Comparison of ENCODE assay signal across 25 mouse cellular contexts in genomic region chr9:98791709-98792108, GRCm38 (mm10). TPM values are rescaled to one million over a fixed set of nuclear protein-coding genes. Genes with fewer than 3 reads are reported as not detected.
DNase-seq lines count a peak whose midpoint lies in the region; ATAC-seq and TF ChIP-seq lines count a peak whose summit lies in the region.
"Had no signal": no experiment of that assay in that cellular context is flagged by ENCODE, and none has a peak within 500 bp of the region (broad histone marks: within the 10 kb centered on the region; RNA-seq: fewer than 3 reads in every experiment).

No protein-coding gene starts in this region.

- H3K27ac ChIP-seq in midbrain, embryonic 11.5 days (ENCODE audit: low read depth, low read length) = no peak overlapping the region; the same call in 1 of the 2 replicates
- no peak overlapping the region for H3K27ac ChIP-seq in midbrain, postnatal 0 days (ENCODE audit: low read depth, low read length)
- peak overlapping the region; percentile 46; the same call in 1 of the 2 replicates for H3K27ac ChIP-seq in midbrain, embryonic 12.5 days (replicated peaks)
- peak overlapping the region; percentile 9 for H3K27ac ChIP-seq in midbrain, embryonic 14.5 days (replicated peaks; ENCODE audit: low read depth, low read length)
- H3K27ac ChIP-seq in forebrain, embryonic 16.5 days (ENCODE audit: low read length) = no peak overlapping the region
- H3K27ac ChIP-seq: embryonic facial prominence, embryonic 10.5 days; embryonic facial prominence, embryonic 12.5 days; forebrain, embryonic 13.5 days; forebrain, embryonic 15.5 days had no signal

- no peak for TF ChIP-seq CTCF in midbrain, postnatal 0 days (IDR thresholded peaks at IDR 0.05)

- H3K9me3 ChIP-seq in midbrain, embryonic 11.5 days (ENCODE audit: control insufficient read depth, low read length) = no peaks in the 10 kb centered on the region
- 0 out of 2 replicates have a peak, but pooled peaks cover 3% of the 10 kb centered on the region for H3K9me3 ChIP-seq in midbrain, postnatal 0 days (ENCODE audit: low read length)
- no peaks in the 10 kb centered on the region for H3K9me3 ChIP-seq in midbrain, embryonic 12.5 days
- peaks cover 7% of the 10 kb centered on the region; the same call in 1 of the 2 replicates for H3K9me3 ChIP-seq in midbrain, embryonic 14.5 days (ENCODE audit: control insufficient read depth, low read length)
- peaks cover 2% of the 10 kb centered on the region; the same call in 1 of the 2 replicates for H3K9me3 ChIP-seq in forebrain, embryonic 16.5 days (ENCODE audit: control insufficient read depth, low read length)
- H3K9me3 ChIP-seq: embryonic facial prominence, embryonic 10.5 days; embryonic facial prominence, embryonic 12.5 days; forebrain, embryonic 13.5 days; forebrain, embryonic 15.5 days had no signal

- H3K36me3 ChIP-seq in midbrain, embryonic 11.5 days (ENCODE audit: control insufficient read depth, insufficient read depth, low read length) = no peaks in the 10 kb centered on the region
- H3K36me3 ChIP-seq in midbrain, postnatal 0 days (ENCODE audit: insufficient read depth, low read length) = no peaks in the 10 kb centered on the region
- H3K36me3 ChIP-seq in midbrain, embryonic 12.5 days = no peaks in the 10 kb centered on the region
- H3K36me3 ChIP-seq in midbrain, embryonic 14.5 days (ENCODE audit: control insufficient read depth, insufficient read depth, low read length) = no peaks in the 10 kb centered on the region
- H3K36me3 ChIP-seq in forebrain, embryonic 16.5 days (ENCODE audit: control insufficient read depth, insufficient read depth) = no peaks in the 10 kb centered on the region
- H3K36me3 ChIP-seq: embryonic facial prominence, embryonic 10.5 days; embryonic facial prominence, embryonic 12.5 days; forebrain, embryonic 15.5 days had no signal

- H3K27me3 ChIP-seq in midbrain, embryonic 11.5 days (ENCODE audit: control insufficient read depth, insufficient read depth, low read length) = no peaks in the 10 kb centered on the region
- H3K27me3 ChIP-seq in midbrain, postnatal 0 days (ENCODE audit: insufficient read depth, low read length) = no peaks in the 10 kb centered on the region
- peaks cover 3% of the 10 kb centered on the region; the same call in 1 of the 2 replicates for H3K27me3 ChIP-seq in midbrain, embryonic 12.5 days
- no peaks in the 10 kb centered on the region for H3K27me3 ChIP-seq in midbrain, embryonic 14.5 days (ENCODE audit: control insufficient read depth, insufficient read depth, low read length)
- no peaks in the 10 kb centered on the region for H3K27me3 ChIP-seq in forebrain, embryonic 16.5 days (replicated peaks; ENCODE audit: control insufficient read depth, insufficient read depth, low read length)
- H3K27me3 ChIP-seq: embryonic facial prominence, embryonic 12.5 days; forebrain, embryonic 13.5 days; forebrain, embryonic 15.5 days had no signal

- 27% methylated on average over 4 of the region's 4 CpGs for WGBS in midbrain, embryonic 11.5 days
- WGBS in midbrain, postnatal 0 days = 30% methylated on average over 4 of the region's 4 CpGs
- WGBS in midbrain, embryonic 12.5 days = 32% methylated on average over 4 of the region's 4 CpGs
- 27% methylated on average over 4 of the region's 4 CpGs for WGBS in midbrain, embryonic 14.5 days
- 52% methylated on average over 4 of the region's 4 CpGs for WGBS in forebrain, embryonic 16.5 days

- H3K4me1 ChIP-seq in midbrain, embryonic 11.5 days (ENCODE audit: control insufficient read depth, insufficient read depth, low read length) = peaks cover 9% of the 10 kb centered on the region; the same call in 1 of the 2 replicates
- H3K4me1 ChIP-seq in midbrain, postnatal 0 days (ENCODE audit: insufficient read depth, low read length) = no peaks in the 10 kb centered on the region
- peaks cover 9% of the 10 kb centered on the region; the same call in 1 of the 2 replicates for H3K4me1 ChIP-seq in midbrain, embryonic 12.5 days
- 0 out of 2 replicates have a peak, but pooled peaks cover 3% of the 10 kb centered on the region for H3K4me1 ChIP-seq in midbrain, embryonic 14.5 days (ENCODE audit: control insufficient read depth, insufficient read depth, low read length)
- no peaks in the 10 kb centered on the region for H3K4me1 ChIP-seq in forebrain, embryonic 16.5 days (replicated peaks; ENCODE audit: control insufficient read depth, insufficient read depth, low read length)
- H3K4me1 ChIP-seq: embryonic facial prominence, embryonic 10.5 days; embryonic facial prominence, embryonic 12.5 days; forebrain, embryonic 13.5 days; forebrain, embryonic 15.5 days had no signal

- H3K4me2 ChIP-seq in midbrain, embryonic 11.5 days = no peak overlapping the region
- no peak overlapping the region for H3K4me2 ChIP-seq in midbrain, postnatal 0 days (ENCODE audit: low read depth, low read length, poor library complexity, severe bottlenecking)
- no peak overlapping the region for H3K4me2 ChIP-seq in midbrain, embryonic 12.5 days (replicated peaks)
- no peak overlapping the region for H3K4me2 ChIP-seq in midbrain, embryonic 14.5 days (ENCODE audit: low read length)
- H3K4me2 ChIP-seq in forebrain, embryonic 16.5 days (ENCODE audit: low read length) = no peak overlapping the region
- H3K4me2 ChIP-seq: embryonic facial prominence, embryonic 12.5 days; forebrain, embryonic 13.5 days; forebrain, embryonic 15.5 days had no signal

- ATAC-seq in midbrain, embryonic 11.5 days (ENCODE audit: low FRiP score) = peak; percentile 76
- ATAC-seq in midbrain, postnatal 0 days (ENCODE audit: low FRiP score) = no peak
- peak; percentile 87 for ATAC-seq in midbrain, embryonic 12.5 days (ENCODE audit: low FRiP score, low read depth)
- peak; percentile 60; the same call in 1 of the 2 replicates for ATAC-seq in midbrain, embryonic 14.5 days (ENCODE audit: low FRiP score, low TSS enrichment)
- no peak for ATAC-seq in forebrain, embryonic 16.5 days
- ATAC-seq: forebrain, embryonic 13.5 days; forebrain, embryonic 15.5 days had no signal

- H3K4me3 ChIP-seq in midbrain, embryonic 11.5 days (ENCODE audit: low read depth, low read length) = no peak overlapping the region
- H3K4me3 ChIP-seq in midbrain, postnatal 0 days (ENCODE audit: low read depth, low read length) = no peak overlapping the region
- no peak overlapping the region for H3K4me3 ChIP-seq in midbrain, embryonic 12.5 days
- H3K4me3 ChIP-seq in midbrain, embryonic 14.5 days (replicated peaks; ENCODE audit: low read depth, low read length) = no peak overlapping the region
- H3K4me3 ChIP-seq in forebrain, embryonic 16.5 days (replicated peaks; ENCODE audit: low read length) = no peak overlapping the region
- H3K4me3 ChIP-seq: embryonic facial prominence, embryonic 10.5 days; embryonic facial prominence, embryonic 12.5 days; forebrain, embryonic 13.5 days; forebrain, embryonic 15.5 days had no signal

- no peak for DNase-seq in midbrain, embryonic 11.5 days (ENCODE audit: low spot score, missing footprints)
- no peak for DNase-seq in midbrain, postnatal 0 days (ENCODE audit: low spot score)
- peak; percentile 59 for DNase-seq in midbrain, embryonic 14.5 days
- no peak for DNase-seq in kidney, adult 8-10 months
- no peak for DNase-seq in embryo, embryonic 10.5 days (ENCODE audit: low spot score)
- DNase-seq: adrenal gland, adult 2 months; adrenal gland, postnatal 10 days; adrenal gland, postnatal 25 days; cerebellum, adult 11-12 months; cerebellum, adult 2 months; cerebellum, adult 9-10 months; cerebellum, postnatal 10 days; cerebellum, postnatal 25 days had no signal

- no peak overlapping the region for H3K9ac ChIP-seq in midbrain, embryonic 11.5 days (ENCODE audit: low read length)
- H3K9ac ChIP-seq in midbrain, postnatal 0 days (replicated peaks; ENCODE audit: low read length, poor library complexity, severe bottlenecking) = no peak overlapping the region
- H3K9ac ChIP-seq in midbrain, embryonic 12.5 days (replicated peaks) = no peak overlapping the region
- no peak overlapping the region for H3K9ac ChIP-seq in midbrain, embryonic 14.5 days (replicated peaks; ENCODE audit: low read length)
- H3K9ac ChIP-seq in forebrain, embryonic 16.5 days (replicated peaks; ENCODE audit: low read depth, low read length) = no peak overlapping the region
- H3K9ac ChIP-seq: embryonic facial prominence, embryonic 12.5 days; forebrain, embryonic 13.5 days; forebrain, embryonic 15.5 days had no signal

RNA-seq across cellular contexts. Expression of gene Prr23a1, which starts 50.6 kb away (rescaled TPM):
- polyA plus RNA-seq in midbrain, embryonic 11.5 days (2014; fragmentation: Nextera tagmentation; extraction: Ambion mirVana) = not detected in 2 replicates
- not detected in 2 replicates for total RNA-seq in midbrain, postnatal 0 days (2014; rRNA removed)
- not detected in 2 replicates for polyA plus RNA-seq in midbrain, postnatal 0 days (2015; fragmentation: Nextera tagmentation; extraction: Ambion mirVana)
- polyA plus RNA-seq in midbrain, embryonic 12.5 days (2016; fragmentation: Nextera tagmentation; extraction: Ambion mirVana) = not detected in 2 replicates
- polyA plus RNA-seq in midbrain, embryonic 14.5 days (2014; fragmentation: Nextera tagmentation; extraction: Ambion mirVana) = 0.26 TPM in 1 of 2 replicates, not detected in the other
- polyA plus RNA-seq in forebrain, embryonic 16.5 days (2015; fragmentation: Nextera tagmentation; extraction: Ambion mirVana) = not detected in 2 replicates
- total RNA-seq: adrenal gland, adult 2 months; adrenal gland, postnatal 10 days; adrenal gland, postnatal 25 days; adrenal gland, postnatal 4 days; MEL had no signal
- polyA plus RNA-seq: adrenal gland, adult 2 months; C2C12; cerebellum, adult 2 months; cortical plate, adult 2 months; embryonic facial prominence, embryonic 10.5 days; embryonic facial prominence, embryonic 12.5 days; embryonic facial prominence, embryonic 14.5 days; forebrain, embryonic 11.5 days; forebrain, embryonic 13.5 days; forebrain, embryonic 15.5 days had no signal

Comparison
In these comparisons a context has a peak if more than half of its experiments do, and no peak if none do; other contexts are left out.
1. ATAC-seq: peak in midbrain, embryonic 11.5 days (single experiment), midbrain, embryonic 12.5 days (single experiment) and midbrain, embryonic 14.5 days (single experiment); none in midbrain, postnatal 0 days (single experiment) and forebrain, embryonic 16.5 days (single experiment).
2. H3K27ac ChIP-seq: peak in midbrain, embryonic 12.5 days (single experiment) and midbrain, embryonic 14.5 days (single experiment); none in midbrain, embryonic 11.5 days (single experiment), midbrain, postnatal 0 days (single experiment) and forebrain, embryonic 16.5 days (single experiment).